Mouse (Mus musculus) midbrain, embryonic 15.5 days (tissue): ENCODE data around the gene Snx8. TPM values are rescaled to one million over a fixed set of nuclear protein-coding genes. Genes with fewer than 3 reads are reported as not detected.

ENCODE experiments used
- ATAC-seq: fragments of 200-750 bp; cut with Nextera tagmentation; replicated peaks from 2 replicates; pipeline ENCODE4 v1.8.0; 2017; ENCODE audit warnings: moderate TSS enrichment
- H3K27ac ChIP-seq: fragments of 300-500 bp; sonication (generic); 2 replicates; pipeline ENCODE4 v1.5.1; 2015; ENCODE audit warnings: mild to moderate bottlenecking, inconsistent platforms
- H3K27me3 ChIP-seq: fragments of 300-500 bp; sonication (generic); replicated peaks from 2 replicates; pipeline ENCODE4 v1.6.1; 2015; ENCODE audit warnings: inconsistent platforms
- H3K36me3 ChIP-seq: fragments of 300-500 bp; sonication (generic); replicated peaks from 2 replicates; pipeline ENCODE4 v1.6.1; 2015; ENCODE audit warnings: inconsistent platforms
- H3K4me1 ChIP-seq: fragments of 300-500 bp; sonication (generic); 2 replicates; pipeline ENCODE4 v1.6.1; 2015; ENCODE audit warnings: inconsistent platforms
- H3K4me2 ChIP-seq: fragments of 300-500 bp; sonication (generic); 2 replicates; pipeline ENCODE4 v1.6.1; 2015; ENCODE audit warnings: inconsistent platforms, mild to moderate bottlenecking, moderate library complexity
- H3K4me3 ChIP-seq: fragments of 300-500 bp; sonication (generic); 2 replicates; pipeline ENCODE4 v1.5.1; 2015; ENCODE audit warnings: mild to moderate bottlenecking, inconsistent platforms
- H3K9ac ChIP-seq: fragments of 300-500 bp; sonication (generic); 2 replicates; pipeline ENCODE4 v1.6.1; 2015; ENCODE audit warnings: mild to moderate bottlenecking, inconsistent platforms
- H3K9me3 ChIP-seq: fragments of 300-500 bp; sonication (generic); 2 replicates; pipeline ENCODE4 v1.6.1; 2016; ENCODE audit warnings: inconsistent platforms
- WGBS: fragments of 180-500 bp; shearing (Covaris S2); methylation state at CpG from one replicate; pipeline ENCODE4 v1.1.7; 2015; ENCODE audit warnings: mixed read lengths; 5-methylcytosine and 5-hydroxymethylcytosine counted together
- polyA plus RNA-seq: library from polyadenylated mRNA; unstranded; fragments of >200 nt; fragmentation: Nextera tagmentation; extraction: Ambion mirVana; gene quantifications from 2 replicates; pipeline ENCODE4 v1.2.1, GENCODE M21; 2015

The Snx8 gene
- polyA plus RNA-seq, result 40.5 and 41.4 TPM in 2 replicates

DNA sequence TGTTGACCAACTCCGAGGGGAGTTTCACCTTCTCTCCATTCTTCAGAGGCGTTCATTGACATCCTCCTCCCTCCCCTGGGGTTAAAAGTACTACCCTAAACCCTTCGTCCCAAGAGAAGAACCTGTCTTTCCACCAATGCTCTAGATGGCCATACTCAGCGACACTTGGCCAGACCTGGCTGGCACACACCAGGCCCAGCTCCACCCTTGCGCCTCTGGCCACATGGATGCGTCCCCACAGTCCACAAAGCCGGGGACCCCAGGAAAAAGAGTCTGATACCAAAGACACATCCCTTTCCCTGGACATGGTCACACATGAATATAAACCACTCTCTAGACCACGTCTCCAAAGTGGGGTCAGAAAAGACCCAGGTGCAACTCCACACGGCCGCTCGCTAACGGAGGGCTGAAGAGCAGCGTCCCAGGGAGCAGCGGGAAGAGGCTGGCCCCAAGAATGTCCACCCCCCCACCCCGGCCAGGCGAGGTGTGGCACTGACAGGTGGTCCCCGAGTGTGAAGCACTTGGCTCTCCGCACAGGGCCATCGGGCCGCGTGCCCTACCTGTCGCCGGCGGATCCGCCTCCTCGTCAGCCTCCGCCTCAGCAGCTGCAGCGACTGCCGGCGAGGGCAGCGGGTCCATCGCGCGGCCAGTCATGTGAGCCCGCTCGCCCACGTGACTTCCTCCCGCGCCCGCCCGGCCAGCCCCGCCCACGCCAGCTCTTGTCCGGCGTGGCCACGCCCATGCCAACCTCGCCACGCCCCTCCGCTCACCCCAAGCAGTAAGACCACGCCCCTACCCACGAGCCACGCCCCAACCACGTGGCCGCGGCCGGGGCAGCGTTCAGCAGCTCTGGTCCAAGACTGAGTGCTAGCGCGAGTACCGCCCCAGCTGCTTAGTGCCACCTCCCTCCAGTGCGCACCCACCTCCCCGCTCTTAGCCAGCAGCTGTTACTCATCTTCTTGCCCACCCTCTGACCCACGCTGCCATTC lies at the start of gene Snx8:
Gene Snx8, minus strand, starts transcription at position 675 of the 989 bp plus-strand sequence.
- ATAC-seq, result peak; percentile 94
- Histone ChIP-seq H3K27ac (peak within 1 kb of the TSS; percentile 57), H3K36me3 (no peaks in the 10 kb centered on the region), H3K4me1 (peaks cover 21% of the 10 kb centered on the region), H3K9me3 (no peaks in the 10 kb centered on the region), H3K4me3 (peak within 1 kb of the TSS; percentile 70), H3K4me2 (peak within 1 kb of the TSS; percentile 93), H3K27me3 (no peaks in the 10 kb centered on the region), H3K9ac (peak within 1 kb of the TSS; percentile 64)
- under 1% methylated on average over 62 of the region's 63 CpGs for WGBS

DNA sequence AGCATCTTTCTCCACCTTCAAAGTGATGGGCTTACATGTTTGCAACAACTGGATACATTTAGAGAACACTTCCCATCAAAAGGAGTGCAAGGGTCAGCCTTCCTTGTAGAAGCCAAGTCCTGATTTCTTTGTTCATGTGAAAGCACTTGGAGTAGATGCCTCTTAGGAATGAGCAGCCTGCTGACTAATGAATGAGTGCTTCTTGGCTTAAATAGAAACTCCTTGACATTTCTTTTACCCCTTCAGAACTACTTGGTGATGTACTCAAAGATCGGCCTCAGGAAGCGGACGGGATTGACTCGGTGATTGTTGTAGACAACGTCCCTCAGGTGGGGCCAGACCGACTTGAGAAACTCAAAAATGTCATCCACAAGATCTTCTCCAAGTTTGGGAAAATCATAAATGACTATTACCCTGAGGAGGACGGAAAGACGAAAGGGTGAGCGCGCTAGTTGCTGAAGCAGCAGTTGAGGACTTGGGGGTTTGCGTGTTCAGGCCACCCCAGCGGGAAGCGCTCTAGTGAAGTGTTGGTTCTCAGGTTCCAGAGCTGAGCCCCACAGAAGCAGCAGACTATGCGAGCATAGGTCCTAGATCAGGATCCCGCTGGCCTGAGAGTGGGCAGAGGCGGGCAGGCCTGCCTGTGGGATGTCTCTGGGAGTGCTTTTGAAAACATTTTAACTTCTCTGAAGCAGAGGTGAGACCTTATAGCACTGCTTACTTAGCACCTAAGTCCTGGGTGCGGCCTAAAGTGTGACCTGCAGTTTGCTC lies 36.1 kb upstream of the Snx8 start:
- peaks cover 22% of the 10 kb centered on the region for H3K4me1 ChIP-seq
- ATAC-seq, result no peak
- H3K9ac ChIP-seq, result no peak overlapping the region
- no peak overlapping the region for H3K4me2 ChIP-seq
- no peaks in the 10 kb centered on the region for H3K27me3 ChIP-seq
- WGBS, result 91% methylated on average over 17 of the region's 17 CpGs
- H3K27ac ChIP-seq, result no peak overlapping the region
- no peaks in the 10 kb centered on the region for H3K9me3 ChIP-seq
- H3K36me3 ChIP-seq, result peaks cover 31% of the 10 kb centered on the region
- H3K4me3 ChIP-seq, result no peak overlapping the region

DNA sequence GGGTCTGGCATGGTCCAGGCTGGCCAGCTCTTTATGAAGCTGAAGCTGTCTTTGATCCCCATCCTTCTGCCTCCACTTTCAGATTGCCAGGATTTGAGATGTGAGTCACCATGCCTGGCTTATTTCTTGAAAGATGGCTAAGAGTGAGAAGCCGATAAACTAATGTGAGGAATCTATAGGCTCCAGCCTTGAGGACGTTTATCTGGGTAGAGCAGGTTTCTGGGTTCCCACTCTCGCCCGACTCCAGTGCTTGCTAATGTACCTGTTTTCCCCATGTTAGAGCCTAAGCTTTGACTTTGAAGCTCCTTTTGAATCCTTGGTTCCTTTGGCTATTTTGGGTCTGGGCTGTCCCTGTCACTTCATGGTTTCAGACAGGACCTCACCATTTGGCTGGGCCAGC lies 31.6 kb upstream of the Snx8 start:
- peak overlapping the region; percentile 87; the same call in 1 of the 2 replicates for H3K9ac ChIP-seq
- H3K9me3 ChIP-seq, result no peaks in the 10 kb centered on the region
- no peaks in the 10 kb centered on the region for H3K27me3 ChIP-seq
- H3K4me3 ChIP-seq, result peak overlapping the region; percentile 80
- WGBS, result 75% methylated on average over 4 of the region's 4 CpGs
- H3K4me1 ChIP-seq, result peaks cover 29% of the 10 kb centered on the region
- no peak overlapping the region for H3K27ac ChIP-seq
- H3K4me2 ChIP-seq, result peak overlapping the region; percentile 82
- ATAC-seq, result no peak
- no peaks in the 10 kb centered on the region for H3K36me3 ChIP-seq

DNA sequence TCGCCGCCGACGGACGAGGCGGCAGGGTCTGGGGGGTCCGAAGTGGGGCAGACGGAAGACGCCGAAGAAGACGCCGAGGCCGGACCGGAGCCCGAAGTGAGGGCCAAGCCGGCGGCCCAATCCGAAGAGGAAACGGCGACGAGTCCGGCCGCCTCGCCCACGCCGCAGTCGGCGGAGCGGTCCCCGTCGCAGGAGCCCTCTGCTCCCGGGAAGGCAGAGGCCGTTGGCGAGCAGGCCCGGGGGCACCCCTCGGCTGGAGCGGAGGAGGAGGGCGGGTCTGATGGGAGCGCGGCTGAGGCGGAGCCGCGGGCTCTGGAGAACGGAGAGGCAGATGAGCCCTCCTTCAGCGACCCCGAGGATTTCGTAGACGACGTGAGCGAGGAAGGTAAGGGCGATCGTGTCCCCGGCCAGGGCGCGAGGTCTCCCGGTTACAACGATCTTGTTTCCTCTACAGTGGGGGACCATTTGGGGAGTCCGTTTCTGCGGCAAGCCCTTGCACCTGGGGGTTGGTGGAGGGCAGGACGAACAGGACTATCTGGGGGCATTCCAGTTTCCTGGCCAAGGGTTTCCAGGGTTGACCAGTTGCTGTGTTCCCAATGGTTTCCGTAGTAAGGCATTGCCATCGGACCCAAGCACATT lies 30.5 kb upstream of the Snx8 start:
- WGBS, result under 1% methylated on average over 48 of the region's 62 CpGs
- Histone ChIP-seq H3K27ac (peak overlapping the region; percentile 94), H3K27me3 (no peaks in the 10 kb centered on the region), H3K4me2 (peak overlapping the region; percentile 82), H3K4me3 (peak overlapping the region; percentile 80), H3K9ac (peak overlapping the region; percentile 87), H3K36me3 (no peaks in the 10 kb centered on the region), H3K9me3 (no peaks in the 10 kb centered on the region), H3K4me1 (peaks cover 29% of the 10 kb centered on the region)
- ATAC-seq, result peak; percentile 34

DNA sequence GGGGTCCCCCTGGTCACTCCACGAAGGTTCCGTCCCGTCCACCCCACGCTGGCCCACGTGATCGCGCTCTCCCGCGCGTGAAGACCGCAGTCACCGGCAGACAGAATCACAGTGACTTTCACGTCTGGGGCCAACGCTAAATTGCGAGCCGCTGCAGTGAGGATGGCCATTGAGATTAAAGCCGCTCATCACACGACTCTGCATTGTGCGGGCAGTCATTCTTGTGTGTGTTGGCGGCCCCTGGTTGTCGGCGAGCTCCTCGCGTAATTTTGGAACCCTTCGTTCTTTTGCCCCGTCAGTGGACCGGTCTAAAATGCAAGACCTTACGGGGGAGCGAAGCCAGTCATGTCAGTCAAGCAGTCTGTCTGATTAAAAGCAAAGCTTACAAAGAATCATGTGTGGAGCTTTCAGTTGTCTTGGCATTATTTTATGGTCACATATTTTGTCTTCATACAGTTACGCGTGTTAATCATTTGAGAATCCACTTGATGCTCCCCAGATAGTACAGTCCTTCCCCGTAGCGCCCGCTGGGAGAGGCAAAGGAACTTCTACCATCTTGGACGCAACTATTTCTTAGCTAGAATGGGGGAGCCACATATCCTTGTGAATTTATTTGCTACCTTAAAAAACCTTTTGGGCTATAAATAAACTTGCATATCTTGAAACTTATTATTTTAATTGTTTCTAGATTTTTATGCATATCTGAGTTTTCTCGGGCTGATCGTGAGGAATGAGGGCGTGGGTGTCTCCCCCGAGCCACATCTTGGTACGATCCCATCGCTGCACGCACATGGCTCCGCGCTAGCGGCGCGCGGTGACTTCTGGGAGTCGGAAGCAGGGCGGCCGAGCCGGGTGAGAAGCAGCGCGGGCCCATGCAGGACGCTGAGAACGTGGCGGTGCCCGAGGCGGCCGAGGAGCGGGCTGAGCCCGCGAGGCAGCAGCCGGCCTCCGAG lies 29.7 kb upstream of the Snx8 start, which contains the start of gene Eif3b:
Gene Eif3b, plus strand, starts transcription at position 840 of the 953 bp plus-strand sequence.
- under 1% methylated on average over 65 of the region's 65 CpGs for WGBS
- Histone ChIP-seq H3K4me2 (peak within 1 kb of the TSS; percentile 82), H3K9ac (peak within 1 kb of the TSS; percentile 87)

DNA sequence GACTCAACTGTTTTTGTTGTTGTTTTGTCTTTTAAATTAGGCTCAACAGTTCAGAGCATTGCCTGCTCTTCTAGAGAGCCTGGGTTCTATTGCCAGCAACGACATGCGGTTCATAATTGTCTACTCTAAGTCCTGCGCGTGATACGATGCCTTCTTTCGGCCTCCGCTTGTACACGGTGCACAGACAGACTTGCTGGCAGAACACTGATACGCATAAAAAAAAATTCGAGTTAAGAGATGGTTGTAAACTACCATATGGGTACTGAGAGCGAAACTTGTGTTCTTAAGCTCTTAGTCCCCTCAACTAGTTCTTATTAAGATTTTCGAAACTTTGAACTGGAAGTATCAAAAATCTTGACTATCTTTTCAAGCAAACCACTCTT lies 29.0 kb upstream of the Snx8 start:
- Histone ChIP-seq H3K36me3 (no peaks in the 10 kb centered on the region), H3K9ac (peak overlapping the region; percentile 87), H3K4me2 (peak overlapping the region; percentile 82), H3K9me3 (no peaks in the 10 kb centered on the region), H3K27me3 (no peaks in the 10 kb centered on the region), H3K4me1 (peaks cover 29% of the 10 kb centered on the region), H3K4me3 (peak overlapping the region; percentile 80), H3K27ac (peak overlapping the region; percentile 94)
- under 1% methylated on average over 12 of the region's 12 CpGs for WGBS
- peak; percentile 34; the same call in 1 of the 2 replicates for ATAC-seq

More for the DNA sequence above, 29.7 kb upstream of the Snx8 start, which contains the start of gene Eif3b:
- peak within 1 kb of the TSS; percentile 80 for H3K4me3 ChIP-seq
- peak; percentile 93 for ATAC-seq
- H3K9me3 ChIP-seq, result no peaks in the 10 kb centered on the region
- H3K4me1 ChIP-seq, result peaks cover 29% of the 10 kb centered on the region
- H3K27ac ChIP-seq, result peak within 1 kb of the TSS; percentile 94
- H3K36me3 ChIP-seq, result no peaks in the 10 kb centered on the region
- H3K27me3 ChIP-seq, result no peaks in the 10 kb centered on the region

DNA sequence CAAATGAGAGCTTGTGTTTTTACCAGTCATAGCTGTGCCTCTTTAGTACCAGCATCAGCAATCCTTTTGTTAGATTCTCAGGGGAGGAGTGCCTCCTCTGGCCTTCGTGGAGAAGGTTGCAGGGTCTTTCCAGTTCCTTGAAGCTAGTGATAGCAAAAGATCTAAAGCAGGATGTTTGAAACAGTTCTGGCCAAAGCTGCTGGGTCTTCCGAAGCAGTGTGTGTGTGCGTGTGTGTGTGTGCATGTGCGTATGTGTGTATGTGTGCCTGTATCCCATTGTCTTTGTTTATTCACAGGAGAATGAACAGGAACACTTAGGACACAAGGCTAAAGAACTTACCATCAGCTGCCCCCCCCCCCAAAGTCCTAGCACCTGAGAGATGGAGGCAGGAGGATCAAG lies 25.6 kb upstream of the Snx8 start:
- Histone ChIP-seq H3K4me2 (no peak overlapping the region), H3K27me3 (no peaks in the 10 kb centered on the region)

DNA sequence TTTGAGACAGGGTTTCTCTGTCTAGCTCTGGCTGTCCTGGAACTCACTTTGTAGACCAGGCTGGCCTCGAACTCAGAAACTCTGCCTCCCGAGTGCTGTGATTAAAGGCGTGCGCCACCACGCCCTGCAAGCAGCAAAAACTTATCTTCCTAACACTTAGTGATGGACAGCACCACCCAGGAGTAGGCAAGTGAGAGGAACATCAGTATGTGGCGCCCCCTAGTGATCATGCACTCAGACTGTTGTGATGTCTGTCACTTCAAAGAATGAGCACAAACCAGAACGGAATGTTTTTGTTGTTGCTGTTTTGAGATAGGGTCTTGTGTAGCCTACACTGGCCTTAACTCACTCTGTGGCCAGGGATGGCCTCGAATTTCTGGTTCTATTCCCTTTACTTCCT lies 22.3 kb upstream of the Snx8 start:
- WGBS, result 43% methylated on average over 8 of the region's 8 CpGs
- H3K27me3 ChIP-seq, result no peaks in the 10 kb centered on the region
- H3K4me2 ChIP-seq, result no peak overlapping the region
- ATAC-seq, result no peak
- H3K4me3 ChIP-seq, result no peak overlapping the region
- H3K27ac ChIP-seq, result no peak overlapping the region
- H3K9ac ChIP-seq, result no peak overlapping the region
- H3K9me3 ChIP-seq, result no peaks in the 10 kb centered on the region
- H3K4me1 ChIP-seq, result no peaks in the 10 kb centered on the region
- no peaks in the 10 kb centered on the region for H3K36me3 ChIP-seq

More for the DNA sequence above, 25.6 kb upstream of the Snx8 start:
- no peaks in the 10 kb centered on the region for H3K36me3 ChIP-seq
- H3K9me3 ChIP-seq, result no peaks in the 10 kb centered on the region
- no peak overlapping the region for H3K27ac ChIP-seq
- H3K9ac ChIP-seq, result no peak overlapping the region
- peaks cover 4% of the 10 kb centered on the region; the same call in 1 of the 2 replicates for H3K4me1 ChIP-seq
- no peak for ATAC-seq
- H3K4me3 ChIP-seq, result no peak overlapping the region
- 71% methylated on average over 4 of the region's 4 CpGs for WGBS

DNA sequence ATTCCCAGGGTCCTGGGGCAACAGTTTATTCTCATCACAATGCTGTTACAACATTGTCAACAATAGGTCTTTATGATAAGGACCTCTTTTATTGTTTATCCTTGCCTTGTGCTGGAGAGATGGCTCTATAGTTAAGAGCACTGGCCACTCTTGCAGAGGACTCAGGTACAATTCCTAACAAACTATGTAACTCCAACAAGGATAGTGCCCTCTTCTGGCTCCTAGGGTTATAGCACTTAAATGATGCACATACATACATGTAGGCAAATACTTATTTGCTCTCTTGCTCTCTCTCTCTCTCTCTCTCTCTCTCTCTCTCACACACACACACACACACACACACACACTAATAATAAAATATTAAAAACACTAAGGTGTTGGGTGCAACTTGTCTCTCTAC lies 19.7 kb upstream of the Snx8 start:
- Histone ChIP-seq H3K27ac (no peak overlapping the region), H3K9me3 (no peaks in the 10 kb centered on the region), H3K4me1 (no peaks in the 10 kb centered on the region), H3K36me3 (no peaks in the 10 kb centered on the region), H3K4me2 (no peak overlapping the region), H3K4me3 (no peak overlapping the region), H3K9ac (no peak overlapping the region), H3K27me3 (no peaks in the 10 kb centered on the region)
- no peak for ATAC-seq

DNA sequence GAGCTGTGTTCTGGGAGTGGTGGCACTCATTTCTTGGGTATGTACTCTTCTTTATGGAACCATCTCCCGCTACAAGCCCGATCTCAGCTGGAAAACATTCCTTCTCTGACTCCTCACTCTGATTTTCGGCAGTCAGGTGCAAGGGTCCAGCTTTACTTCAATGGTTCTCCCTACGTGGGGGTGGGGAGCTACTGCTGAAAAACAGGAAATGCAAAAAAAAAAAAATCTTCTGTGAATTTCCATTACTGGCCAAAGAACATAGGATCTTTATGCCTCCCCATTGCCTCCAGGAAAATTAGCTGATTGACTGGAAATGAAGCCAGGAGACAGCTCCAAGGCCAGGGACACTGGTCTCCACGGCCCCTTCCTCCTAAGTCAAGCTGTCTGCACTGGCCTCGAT lies 17.6 kb upstream of the Snx8 start:
- ATAC-seq, result no peak
- no peak overlapping the region for H3K4me3 ChIP-seq
- no peak overlapping the region for H3K27ac ChIP-seq
- H3K36me3 ChIP-seq, result no peaks in the 10 kb centered on the region
- no peaks in the 10 kb centered on the region for H3K27me3 ChIP-seq
- no peak overlapping the region for H3K4me2 ChIP-seq
- H3K9ac ChIP-seq, result no peak overlapping the region
- 78% methylated on average over 6 of the region's 6 CpGs for WGBS
- H3K4me1 ChIP-seq, result no peaks in the 10 kb centered on the region
- no peaks in the 10 kb centered on the region for H3K9me3 ChIP-seq

DNA sequence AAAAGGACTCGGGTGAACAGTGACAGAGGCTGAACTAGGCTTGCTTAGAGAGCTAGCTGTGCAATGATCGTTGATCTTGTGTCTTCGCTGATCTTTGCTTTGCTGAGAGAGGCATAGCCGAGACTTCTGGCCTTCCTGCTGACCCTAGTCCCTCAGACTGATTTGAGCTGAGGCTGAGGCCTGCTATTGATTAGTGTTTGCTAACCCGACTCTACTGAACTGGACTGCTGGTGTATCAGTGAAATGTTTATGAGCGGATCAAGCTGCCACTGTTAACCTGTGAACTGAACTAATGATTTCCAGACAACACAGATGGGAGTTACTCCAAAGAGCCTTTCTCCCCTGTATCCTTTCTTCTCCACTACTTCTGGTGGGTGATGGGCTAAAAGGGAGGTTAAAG lies 16.1 kb upstream of the Snx8 start:
- Histone ChIP-seq H3K9me3 (no peaks in the 10 kb centered on the region), H3K9ac (no peak overlapping the region), H3K36me3 (no peaks in the 10 kb centered on the region), H3K4me1 (no peaks in the 10 kb centered on the region), H3K4me3 (no peak overlapping the region), H3K4me2 (no peak overlapping the region), H3K27me3 (no peaks in the 10 kb centered on the region), H3K27ac (no peak overlapping the region)
- ATAC-seq, result no peak
- 82% methylated on average over 6 of the region's 6 CpGs for WGBS
